Mouse (Mus musculus): ENCODE results near the gene Ppat. TPM values are rescaled to one million over a fixed set of nuclear protein-coding genes. Genes with fewer than 3 reads are reported as not detected.

Ppat gene
- total and polyA plus RNA-seq, 3 experiments: 5.5 to 17.6 (median 13.3) TPM

DNA sequence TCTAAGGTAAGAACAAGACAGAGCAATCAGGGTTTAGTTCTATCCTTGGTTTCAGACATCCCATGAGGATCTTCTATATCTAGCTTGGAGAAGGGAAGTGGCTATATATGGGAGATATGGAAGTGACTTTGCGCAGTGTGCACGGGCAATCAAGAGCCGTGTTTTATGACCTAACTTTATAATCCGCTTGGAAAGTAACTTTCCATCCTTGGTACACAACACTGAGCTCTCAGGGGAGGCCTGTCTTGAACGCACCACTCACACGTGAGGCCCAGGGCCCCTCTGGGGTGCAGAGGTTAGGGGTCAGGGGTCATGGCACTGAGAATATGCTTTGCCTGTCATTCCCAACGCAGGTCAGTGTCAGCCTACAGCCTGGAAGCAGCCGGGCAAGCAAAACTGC is 84.6 kb downstream of the Ppat start:
- 73% methylated on average over 8 of the region's 8 CpGs for WGBS
- no peak for TF ChIP-seq EP300 (IDR thresholded peaks at IDR 0.05; ENCODE audit: insufficient read depth, low read depth, low read length)
- TF ChIP-seq CTCF (IDR thresholded peaks at IDR 0.05): no peak
- TF ChIP-seq POLR2A (IDR thresholded peaks at IDR 0.05; ENCODE audit: insufficient read depth, low read depth, low read length): no peak

More for the DNA sequence above, 84.6 kb downstream of the Ppat start:
- Histone ChIP-seq H3K4me1 (ENCODE audit: control insufficient read depth, insufficient read depth, low read length) (no peaks in the 10 kb centered on the region), H3K27me3 (ENCODE audit: control insufficient read depth, insufficient read depth, low read length) (no peaks in the 10 kb centered on the region), H3K4me3 (no peak overlapping the region), H3K36me3 (ENCODE audit: control insufficient read depth, insufficient read depth, low read length) (no peaks in the 10 kb centered on the region), H3K9ac (ENCODE audit: low read depth, low read length) (no peak overlapping the region), H3K79me2 (replicated peaks; ENCODE audit: control insufficient read depth, insufficient read depth, low read length) (no peaks in the 10 kb centered on the region), H3K27ac (no peak overlapping the region)
- DNase-seq: no peak
- intact Hi-C loops (cut with DNase I): no loop called here

Other genes with a start within 250 kb of the Ppat start
- gene Aasdh, start 46.1 kb downstream of the Ppat start, total RNA-seq (2021): 10 to 100 TPM; 12.7 to 16.2 TPM
- 19.9 and 31.8 TPM in 2 replicates for gene Aasdh, start 46.1 kb downstream of the Ppat start, polyA plus RNA-seq (2012; rRNA removed)
- 100 to 1,000 TPM; 140 to 158 TPM for gene Paics, start 271 bp downstream of the Ppat start, total RNA-seq (2021)
- gene Paics, start 271 bp downstream of the Ppat start, polyA plus RNA-seq (2012; rRNA removed): 78.3 and 124 TPM in 2 replicates
- gene Srp72, start 23.1 kb upstream of the Ppat start, total RNA-seq (2021): 10 to 100 TPM; 51.5 to 56.2 TPM
- gene Srp72, start 23.1 kb upstream of the Ppat start, polyA plus RNA-seq (2012; rRNA removed): 16.3 and 37.5 TPM in 2 replicates
- gene Arl9, start 52.5 kb upstream of the Ppat start, total RNA-seq (2021): not detected
- gene Arl9, start 52.5 kb upstream of the Ppat start, polyA plus RNA-seq (2012; rRNA removed): not detected in 2 replicates
- not detected for gene Thegl, start 64.4 kb upstream of the Ppat start, total RNA-seq (2021)
- gene Thegl, start 64.4 kb upstream of the Ppat start, polyA plus RNA-seq (2012; rRNA removed): 0.25 TPM in 1 of 2 replicates, not detected in the other
- gene Hopx, start 163.5 kb upstream of the Ppat start, total RNA-seq (2021): 100 to 1,000 TPM; 367 to 385 TPM
- gene Hopx, start 163.5 kb upstream of the Ppat start, polyA plus RNA-seq (2012; rRNA removed): 284 and 285 TPM in 2 replicates